Mouse (Mus musculus) hindbrain, embryonic 14.5 days (tissue): ENCODE measurements around the gene Bhlhe40. TPM values are rescaled to one million over a fixed set of nuclear protein-coding genes. Genes with fewer than 3 reads are reported as not detected.

Source experiments
- ATAC-seq: fragments of 200-750 bp; cut with Nextera tagmentation; 2 replicates; pipeline ENCODE4 v1.8.0; 2017; ENCODE audit warnings: moderate number of reproducible peaks, mild to moderate bottlenecking, moderate TSS enrichment, moderate library complexity; ENCODE audit not compliant: low FRiP score
- DNase-seq: peaks from one replicate; pipeline ENCODE4 v3.0.0-alpha.2; 2015; ENCODE audit warnings: low spot score
- H3K27ac ChIP-seq: fragments of 300-500 bp; sonication (generic); 2 replicates; pipeline ENCODE4 v1.5.1; 2014; ENCODE audit warnings: mild to moderate bottlenecking, moderate library complexity
- H3K27me3 ChIP-seq: fragments of 300-500 bp; sonication (generic); 2 replicates; pipeline ENCODE4 v1.6.1; 2014; ENCODE audit warnings: mild to moderate bottlenecking, low read length, mixed read lengths; ENCODE audit not compliant: control insufficient read depth, insufficient read depth
- H3K36me3 ChIP-seq: fragments of 300-500 bp; sonication (generic); replicated peaks from 2 replicates; pipeline ENCODE4 v1.6.1; 2014; ENCODE audit not compliant: control insufficient read depth, insufficient read depth
- H3K4me1 ChIP-seq: fragments of 300-500 bp; sonication (generic); replicated peaks from 2 replicates; pipeline ENCODE4 v1.6.1; 2014; ENCODE audit warnings: antibody characterized with exemption, low read length, mixed read lengths; ENCODE audit not compliant: control insufficient read depth, insufficient read depth
- H3K4me2 ChIP-seq: fragments of 300-500 bp; sonication (generic); replicated peaks from 2 replicates; pipeline ENCODE4 v1.6.1; 2014; ENCODE audit warnings: mild to moderate bottlenecking, moderate library complexity
- H3K4me3 ChIP-seq: fragments of 300-500 bp; sonication (generic); replicated peaks from 2 replicates; pipeline ENCODE4 v1.5.1; 2014; ENCODE audit warnings: mild to moderate bottlenecking, low read length
- H3K9ac ChIP-seq: fragments of 300-500 bp; sonication (generic); 2 replicates; pipeline ENCODE4 v1.6.1; 2014
- H3K9me3 ChIP-seq: fragments of 300-500 bp; sonication (generic); 2 replicates; pipeline ENCODE4 v1.6.1; 2016; ENCODE audit warnings: low read length; ENCODE audit not compliant: control insufficient read depth
- WGBS: fragments of 180-500 bp; shearing (Covaris S2); extraction: QIAGEN DNeasy Blood & Tissue Kit; methylation state at CpG from one replicate; pipeline ENCODE4 v1.1.7; 2014; 5-methylcytosine and 5-hydroxymethylcytosine counted together
- polyA plus RNA-seq: library from polyadenylated mRNA; unstranded; fragments of >200 nt; fragmentation: Nextera tagmentation; extraction: Ambion mirVana; gene quantifications from 2 replicates; pipeline ENCODE4 v1.2.1, GENCODE M21; 2014

Gene Bhlhe40
- polyA plus RNA-seq, 1 experiment from 2014 or later, result 4.8 TPM

GRCm38 (mm10) chr6:108709131-108709470 is 48.7 kb downstream of the Bhlhe40 start:
- H3K4me2 ChIP-seq, result peak overlapping the region; percentile 99
- 20% methylated on average over 9 of the region's 9 CpGs for WGBS
- 0 out of 2 replicates have a peak overlapping the region, but pooled peaks have one; percentile 66 for H3K9ac ChIP-seq
- H3K27me3 ChIP-seq, result no peaks in the 10 kb centered on the region
- peak; percentile 24 for DNase-seq
- no peaks in the 10 kb centered on the region for H3K9me3 ChIP-seq
- no peak overlapping the region for H3K27ac ChIP-seq
- no peaks in the 10 kb centered on the region for H3K4me1 ChIP-seq
- ATAC-seq, result no peak
- H3K4me3 ChIP-seq, result peak overlapping the region; percentile 45
- no peaks in the 10 kb centered on the region for H3K36me3 ChIP-seq

- ATAC-seq, result peak; percentile 94
- peak; percentile 87 for DNase-seq
- WGBS, result 1% methylated on average over 29 of the region's 29 CpGs
Measured at GRCm38 (mm10) chr6:108709471-108710231, 49.2 kb downstream of the Bhlhe40 start.

GRCm38 (mm10) chr6:108710667-108711066 is 50.2 kb downstream of the Bhlhe40 start:
- Histone ChIP-seq H3K4me3 (no peak overlapping the region), H3K4me2 (no peak overlapping the region), H3K27ac (no peak overlapping the region), H3K9me3 (no peaks in the 10 kb centered on the region), H3K9ac (no peak overlapping the region), H3K4me1 (no peaks in the 10 kb centered on the region), H3K36me3 (no peaks in the 10 kb centered on the region), H3K27me3 (no peaks in the 10 kb centered on the region)
- WGBS, result 75% methylated on average over 3 of the region's 3 CpGs
- no peak for ATAC-seq
- DNase-seq, result no peak

More at GRCm38 (mm10) chr6:108709471-108710231, 49.2 kb downstream of the Bhlhe40 start:
- Histone ChIP-seq H3K9me3 (no peaks in the 10 kb centered on the region), H3K9ac (peak overlapping the region; percentile 66), H3K27ac (peak overlapping the region; percentile 60; the same call in 1 of the 2 replicates), H3K4me1 (no peaks in the 10 kb centered on the region), H3K4me3 (peak overlapping the region; percentile 45), H3K36me3 (no peaks in the 10 kb centered on the region), H3K4me2 (peak overlapping the region; percentile 99), H3K27me3 (no peaks in the 10 kb centered on the region)

GRCm38 (mm10) chr6:108711192-108711964 is 50.9 kb downstream of the Bhlhe40 start:
- no peak overlapping the region for H3K4me3 ChIP-seq
- no peak overlapping the region for H3K9ac ChIP-seq
- no peaks in the 10 kb centered on the region for H3K27me3 ChIP-seq
- no peak for DNase-seq
- H3K27ac ChIP-seq, result no peak overlapping the region
- H3K9me3 ChIP-seq, result no peaks in the 10 kb centered on the region
- WGBS, result 80% methylated on average over 4 of the region's 4 CpGs
- no peaks in the 10 kb centered on the region for H3K4me1 ChIP-seq
- no peak overlapping the region for H3K4me2 ChIP-seq
- H3K36me3 ChIP-seq, result no peaks in the 10 kb centered on the region
- ATAC-seq, result no peak

- H3K27me3 ChIP-seq, result no peaks in the 10 kb centered on the region
- no peak overlapping the region for H3K9ac ChIP-seq
- no peak overlapping the region for H3K4me2 ChIP-seq
- no peaks in the 10 kb centered on the region for H3K9me3 ChIP-seq
- DNase-seq, result no peak
- no peaks in the 10 kb centered on the region for H3K36me3 ChIP-seq
- H3K4me3 ChIP-seq, result no peak overlapping the region
- no peak for ATAC-seq
- no peaks in the 10 kb centered on the region for H3K4me1 ChIP-seq
- H3K27ac ChIP-seq, result no peak overlapping the region
Measured at GRCm38 (mm10) chr6:108712148-108712547, 51.7 kb downstream of the Bhlhe40 start.

GRCm38 (mm10) chr6:108713175-108713974 is 52.9 kb downstream of the Bhlhe40 start:
- no peaks in the 10 kb centered on the region for H3K9me3 ChIP-seq
- no peak for DNase-seq
- no peaks in the 10 kb centered on the region for H3K4me1 ChIP-seq
- H3K27me3 ChIP-seq, result no peaks in the 10 kb centered on the region
- H3K9ac ChIP-seq, result no peak overlapping the region
- H3K27ac ChIP-seq, result no peak overlapping the region
- no peak overlapping the region for H3K4me3 ChIP-seq
- ATAC-seq, result no peak
- H3K36me3 ChIP-seq, result no peaks in the 10 kb centered on the region
- 72% methylated on average over 7 of the region's 7 CpGs for WGBS
- H3K4me2 ChIP-seq, result no peak overlapping the region

Other genes with a start within 250 kb of the Bhlhe40 start
- gene Arl8b, start 122.5 kb downstream of the Bhlhe40 start, polyA plus RNA-seq, result 124 and 137 TPM in 2 replicates
- gene Edem1, start 168.0 kb downstream of the Bhlhe40 start, polyA plus RNA-seq, result 8.9 and 9.7 TPM in 2 replicates